Mouse (Mus musculus): Measurements from ENCODE around the gene Prune2. TPM values are rescaled to one million over a fixed set of nuclear protein-coding genes. Genes with fewer than 3 reads are reported as not detected.

Prune2 gene
- polyA plus RNA-seq, 1 experiment = 111 TPM

- TF ChIP-seq POLR2A (IDR thresholded peaks at IDR 0.05; ENCODE audit: borderline replicate concordance, insufficient read depth, low read length) (no peak), CTCF (IDR thresholded peaks at IDR 0.05; ENCODE audit: borderline replicate concordance, insufficient read depth, low read depth, low read length) (no peak)
- peak; percentile 64 to 95 for DNase-seq
- H3K4me1 ChIP-seq (ENCODE audit: control insufficient read depth, insufficient read depth, low read length) = peaks cover 23% of the 10 kb centered on the region
- H3K4me3 ChIP-seq (replicated peaks; ENCODE audit: insufficient read depth, low read depth, low read length) = no peak overlapping the region
- no peaks in the 10 kb centered on the region for H3K27me3 ChIP-seq (ENCODE audit: control insufficient read depth, insufficient read depth, low read length)
- peak overlapping the region; percentile 89 for H3K27ac ChIP-seq (ENCODE audit: insufficient read depth, low read length)
- 25% methylated on average over 7 of the region's 7 CpGs for WGBS
These were observed 284.5 kb downstream of the Prune2 start for GRCm38 (mm10) chr19:17240170-17241077.

GRCm38 (mm10) chr19:17241206-17241605 is 285.3 kb downstream of the Prune2 start:
- Histone ChIP-seq H3K4me1 (ENCODE audit: control insufficient read depth, insufficient read depth, low read length) (peaks cover 23% of the 10 kb centered on the region), H3K27ac (ENCODE audit: insufficient read depth, low read length) (peak overlapping the region; percentile 40; the same call in 1 of the 2 replicates), H3K27me3 (ENCODE audit: control insufficient read depth, insufficient read depth, low read length) (no peaks in the 10 kb centered on the region), H3K4me3 (replicated peaks; ENCODE audit: insufficient read depth, low read depth, low read length) (no peak overlapping the region)
- 43% methylated on average over 1 of the region's 1 CpGs for WGBS
- TF ChIP-seq CTCF (IDR thresholded peaks at IDR 0.05; ENCODE audit: borderline replicate concordance, insufficient read depth, low read depth, low read length) = no peak
- TF ChIP-seq POLR2A (IDR thresholded peaks at IDR 0.05; ENCODE audit: borderline replicate concordance, insufficient read depth, low read length) = no peak
- no peak for DNase-seq

GRCm38 (mm10) chr19:17242962-17243361 is 287.0 kb downstream of the Prune2 start:
- no peak for TF ChIP-seq POLR2A (IDR thresholded peaks at IDR 0.05; ENCODE audit: borderline replicate concordance, insufficient read depth, low read length)
- TF ChIP-seq CTCF (IDR thresholded peaks at IDR 0.05; ENCODE audit: borderline replicate concordance, insufficient read depth, low read depth, low read length) = no peak
- H3K4me3 ChIP-seq (replicated peaks; ENCODE audit: insufficient read depth, low read depth, low read length) = no peak overlapping the region
- no peak overlapping the region for H3K27ac ChIP-seq (ENCODE audit: insufficient read depth, low read length)
- 77% methylated on average over 5 of the region's 5 CpGs for WGBS
- peaks cover 19% of the 10 kb centered on the region; the same call in 1 of the 2 replicates for H3K4me1 ChIP-seq (ENCODE audit: control insufficient read depth, insufficient read depth, low read length)
- DNase-seq = no peak
- H3K27me3 ChIP-seq (ENCODE audit: control insufficient read depth, insufficient read depth, low read length) = no peaks in the 10 kb centered on the region

GRCm38 (mm10) chr19:17244544-17244943 is 288.6 kb downstream of the Prune2 start:
- Histone ChIP-seq H3K4me1 (ENCODE audit: control insufficient read depth, insufficient read depth, low read length) (peaks cover 12% of the 10 kb centered on the region; the same call in 1 of the 2 replicates), H3K4me3 (replicated peaks; ENCODE audit: insufficient read depth, low read depth, low read length) (no peak overlapping the region), H3K27me3 (ENCODE audit: control insufficient read depth, insufficient read depth, low read length) (no peaks in the 10 kb centered on the region), H3K27ac (ENCODE audit: insufficient read depth, low read length) (no peak overlapping the region)
- TF ChIP-seq POLR2A (IDR thresholded peaks at IDR 0.05; ENCODE audit: borderline replicate concordance, insufficient read depth, low read length) (no peak), CTCF (IDR thresholded peaks at IDR 0.05; ENCODE audit: borderline replicate concordance, insufficient read depth, low read depth, low read length) (no peak)
- 86% methylated on average over 7 of the region's 7 CpGs for WGBS
- no peak for DNase-seq

GRCm38 (mm10) chr19:17247352-17247925 is 291.5 kb downstream of the Prune2 start:
- Histone ChIP-seq H3K4me1 (ENCODE audit: control insufficient read depth, insufficient read depth, low read length) (no peaks in the 10 kb centered on the region), H3K27me3 (ENCODE audit: control insufficient read depth, insufficient read depth, low read length) (no peaks in the 10 kb centered on the region), H3K27ac (ENCODE audit: insufficient read depth, low read length) (no peak overlapping the region), H3K4me3 (replicated peaks; ENCODE audit: insufficient read depth, low read depth, low read length) (no peak overlapping the region)
- 86% methylated on average over 8 of the region's 8 CpGs for WGBS
- TF ChIP-seq POLR2A (IDR thresholded peaks at IDR 0.05; ENCODE audit: borderline replicate concordance, insufficient read depth, low read length) = no peak
- no peak for TF ChIP-seq CTCF (IDR thresholded peaks at IDR 0.05; ENCODE audit: borderline replicate concordance, insufficient read depth, low read depth, low read length)
- no peak for DNase-seq

GRCm38 (mm10) chr19:17249691-17250090 is 293.8 kb downstream of the Prune2 start:
- 83% methylated on average over 9 of the region's 9 CpGs for WGBS
- Histone ChIP-seq H3K4me1 (ENCODE audit: control insufficient read depth, insufficient read depth, low read length) (no peaks in the 10 kb centered on the region), H3K4me3 (replicated peaks; ENCODE audit: insufficient read depth, low read depth, low read length) (no peak overlapping the region), H3K27me3 (ENCODE audit: control insufficient read depth, insufficient read depth, low read length) (no peaks in the 10 kb centered on the region), H3K27ac (ENCODE audit: insufficient read depth, low read length) (no peak overlapping the region)
- no peak for DNase-seq
- TF ChIP-seq CTCF (IDR thresholded peaks at IDR 0.05; ENCODE audit: borderline replicate concordance, insufficient read depth, low read depth, low read length) (no peak), POLR2A (IDR thresholded peaks at IDR 0.05; ENCODE audit: borderline replicate concordance, insufficient read depth, low read length) (no peak)

GRCm38 (mm10) chr19:17250801-17251200 is 294.9 kb downstream of the Prune2 start:
- H3K27me3 ChIP-seq (ENCODE audit: control insufficient read depth, insufficient read depth, low read length) = no peaks in the 10 kb centered on the region
- TF ChIP-seq POLR2A (IDR thresholded peaks at IDR 0.05; ENCODE audit: borderline replicate concordance, insufficient read depth, low read length) (no peak), CTCF (IDR thresholded peaks at IDR 0.05; ENCODE audit: borderline replicate concordance, insufficient read depth, low read depth, low read length) (no peak)
- no peaks in the 10 kb centered on the region for H3K4me1 ChIP-seq (ENCODE audit: control insufficient read depth, insufficient read depth, low read length)
- H3K27ac ChIP-seq (ENCODE audit: insufficient read depth, low read length) = no peak overlapping the region
- H3K4me3 ChIP-seq (replicated peaks; ENCODE audit: insufficient read depth, low read depth, low read length) = no peak overlapping the region
- no peak for DNase-seq
- 79% methylated on average over 7 of the region's 7 CpGs for WGBS
